Mouse (Mus musculus) stomach, embryonic 14.5 days (tissue): ENCODE measurements around the gene Akap9. TPM values are rescaled to one million over a fixed set of nuclear protein-coding genes. Genes with fewer than 3 reads are reported as not detected.
A peak's percentile ranks its signal among the peaks of the same experiment; 100 is the strongest.

Experiments used
- ATAC-seq: fragments of 200-750 bp; cut with Nextera tagmentation; 2 replicates; pipeline ENCODE4 v1.8.0; 2017; ENCODE audit warnings: low read depth, moderate TSS enrichment; ENCODE audit not compliant: insufficient number of reproducible peaks, insufficient read depth, low FRiP score
- H3K27ac ChIP-seq: fragments of 300-500 bp; sonication (generic); 2 replicates; pipeline ENCODE4 v1.5.1; 2014; ENCODE audit warnings: mild to moderate bottlenecking, low read length, moderate library complexity, mixed read lengths
- H3K27me3 ChIP-seq: fragments of 300-500 bp; sonication (generic); 2 replicates; pipeline ENCODE4 v1.6.1; 2014; ENCODE audit warnings: low read length, control low read depth, mixed read lengths; ENCODE audit not compliant: control insufficient read depth, insufficient read depth
- H3K36me3 ChIP-seq: fragments of 300-500 bp; sonication (generic); 2 replicates; pipeline ENCODE4 v1.6.1; 2014; ENCODE audit warnings: mild to moderate bottlenecking, control low read depth, low read length, moderate library complexity, mixed read lengths; ENCODE audit not compliant: control insufficient read depth, insufficient read depth
- H3K4me1 ChIP-seq: fragments of 300-500 bp; sonication (generic); 2 replicates; pipeline ENCODE4 v1.6.1; 2014; ENCODE audit warnings: low read length, control low read depth, mixed read lengths; ENCODE audit not compliant: control insufficient read depth, insufficient read depth
- H3K4me2 ChIP-seq: fragments of 300-500 bp; sonication (generic); replicated peaks from 2 replicates; pipeline ENCODE4 v1.6.1; 2014; ENCODE audit warnings: low read depth, low read length, control low read depth
- H3K4me3 ChIP-seq: fragments of 300-500 bp; sonication (generic); 2 replicates; pipeline ENCODE4 v1.5.1; 2014; ENCODE audit warnings: low read depth, low read length, control low read depth
- H3K9ac ChIP-seq: fragments of 300-500 bp; sonication (generic); replicated peaks from 2 replicates; pipeline ENCODE4 v1.6.1; 2014; ENCODE audit warnings: low read depth, mild to moderate bottlenecking, control low read depth, low read length, moderate library complexity, mixed read lengths
- H3K9me3 ChIP-seq: fragments of 300-500 bp; sonication (generic); 2 replicates; pipeline ENCODE4 v1.6.1; 2016; ENCODE audit warnings: low read depth, low read length, control low read depth; ENCODE audit not compliant: control insufficient read depth
- WGBS: fragments of 180-500 bp; shearing (Covaris S2); extraction: QIAGEN DNeasy Blood & Tissue Kit; methylation state at CpG from one replicate; pipeline ENCODE4 v1.1.7; 2014; 5-methylcytosine and 5-hydroxymethylcytosine counted together
- polyA plus RNA-seq: library from polyadenylated mRNA; unstranded; fragments of >200 nt; fragmentation: Nextera tagmentation; extraction: Ambion mirVana; gene quantifications from 2 replicates; pipeline ENCODE4 v1.2.1, GENCODE M21; 2014

The Akap9 gene
- polyA plus RNA-seq, 1 experiment from 2014 or later: 138 TPM

- no peaks in the 10 kb centered on the region for H3K9me3 ChIP-seq
- no peaks in the 10 kb centered on the region for H3K27me3 ChIP-seq
- WGBS: 1% methylated on average over 12 of the region's 12 CpGs
- ATAC-seq: peak; percentile 28; the same call in 1 of the 2 replicates
- H3K4me1 ChIP-seq: peaks cover 5% of the 10 kb centered on the region; the same call in 1 of the 2 replicates
- H3K36me3 ChIP-seq: no peaks in the 10 kb centered on the region
- H3K4me2 ChIP-seq: peak overlapping the region; percentile 74
- H3K9ac ChIP-seq: peak overlapping the region; percentile 70
- H3K4me3 ChIP-seq: peak overlapping the region; percentile 64
- peak overlapping the region; percentile 90; the same call in 1 of the 2 replicates for H3K27ac ChIP-seq
Measured at GRCm38 (mm10) chr5:3928690-3929046, 814 bp downstream of the Akap9 start.

- Histone ChIP-seq H3K4me1 (peaks cover 5% of the 10 kb centered on the region; the same call in 1 of the 2 replicates), H3K4me3 (no peak overlapping the region), H3K4me2 (no peak overlapping the region), H3K27me3 (no peaks in the 10 kb centered on the region), H3K36me3 (no peaks in the 10 kb centered on the region), H3K9ac (no peak overlapping the region), H3K27ac (no peak overlapping the region), H3K9me3 (no peaks in the 10 kb centered on the region)
- no peak for ATAC-seq
- WGBS: 60% methylated on average over 5 of the region's 5 CpGs
Measured at GRCm38 (mm10) chr5:3930760-3931159, 2.9 kb downstream of the Akap9 start.

- 83% methylated on average over 3 of the region's 3 CpGs for WGBS
- H3K36me3 ChIP-seq: no peaks in the 10 kb centered on the region
Measured at GRCm38 (mm10) chr5:3931636-3932035, 3.8 kb downstream of the Akap9 start.

GRCm38 (mm10) chr5:3933551-3933950, 5.7 kb downstream of the Akap9 start:
- 82% methylated on average over 3 of the region's 3 CpGs for WGBS
- no peaks in the 10 kb centered on the region for H3K27me3 ChIP-seq
- H3K27ac ChIP-seq: no peak overlapping the region
- no peak overlapping the region for H3K9ac ChIP-seq
- no peaks in the 10 kb centered on the region for H3K36me3 ChIP-seq
- ATAC-seq: no peak
- H3K4me3 ChIP-seq: no peak overlapping the region
- no peak overlapping the region for H3K4me2 ChIP-seq
- H3K9me3 ChIP-seq: no peaks in the 10 kb centered on the region
- peaks cover 10% of the 10 kb centered on the region for H3K4me1 ChIP-seq

More at GRCm38 (mm10) chr5:3931636-3932035, 3.8 kb downstream of the Akap9 start:
- H3K4me1 ChIP-seq: peaks cover 5% of the 10 kb centered on the region
- H3K27ac ChIP-seq: no peak overlapping the region
- H3K4me3 ChIP-seq: no peak overlapping the region
- H3K27me3 ChIP-seq: no peaks in the 10 kb centered on the region
- ATAC-seq: no peak
- no peaks in the 10 kb centered on the region for H3K9me3 ChIP-seq
- no peak overlapping the region for H3K9ac ChIP-seq
- no peak overlapping the region for H3K4me2 ChIP-seq

- no peak overlapping the region for H3K4me2 ChIP-seq
- no peak overlapping the region for H3K9ac ChIP-seq
- H3K27ac ChIP-seq: no peak overlapping the region
- no peak overlapping the region for H3K4me3 ChIP-seq
- ATAC-seq: no peak
- 89% methylated on average over 5 of the region's 5 CpGs for WGBS
- H3K36me3 ChIP-seq: no peaks in the 10 kb centered on the region
- peaks cover 6% of the 10 kb centered on the region; the same call in 1 of the 2 replicates for H3K4me1 ChIP-seq
- H3K9me3 ChIP-seq: no peaks in the 10 kb centered on the region
- no peaks in the 10 kb centered on the region for H3K27me3 ChIP-seq
Measured at GRCm38 (mm10) chr5:3935266-3935665, 7.4 kb downstream of the Akap9 start.

- no peak for ATAC-seq
- no peaks in the 10 kb centered on the region for H3K36me3 ChIP-seq
- no peak overlapping the region for H3K4me3 ChIP-seq
- no peaks in the 10 kb centered on the region for H3K27me3 ChIP-seq
- no peak overlapping the region for H3K4me2 ChIP-seq
- H3K9ac ChIP-seq: no peak overlapping the region
- H3K4me1 ChIP-seq: peaks cover 6% of the 10 kb centered on the region; the same call in 1 of the 2 replicates
- 83% methylated on average over 8 of the region's 8 CpGs for WGBS
- no peak overlapping the region for H3K27ac ChIP-seq
- no peaks in the 10 kb centered on the region for H3K9me3 ChIP-seq
Measured at GRCm38 (mm10) chr5:3935778-3936554, 8.1 kb downstream of the Akap9 start.

- 89% methylated on average over 3 of the region's 3 CpGs for WGBS
- H3K4me3 ChIP-seq: no peak overlapping the region
- H3K4me1 ChIP-seq: peaks cover 6% of the 10 kb centered on the region; the same call in 1 of the 2 replicates
- no peak overlapping the region for H3K4me2 ChIP-seq
- no peaks in the 10 kb centered on the region for H3K9me3 ChIP-seq
- ATAC-seq: peak; percentile 46; the same call in 1 of the 2 replicates
- H3K27me3 ChIP-seq: no peaks in the 10 kb centered on the region
- H3K9ac ChIP-seq: no peak overlapping the region
- H3K36me3 ChIP-seq: no peaks in the 10 kb centered on the region
- no peak overlapping the region for H3K27ac ChIP-seq
Measured at GRCm38 (mm10) chr5:3938905-3939304, 11.1 kb downstream of the Akap9 start.

- no peaks in the 10 kb centered on the region for H3K36me3 ChIP-seq
- no peak overlapping the region for H3K27ac ChIP-seq
- H3K4me2 ChIP-seq: no peak overlapping the region
- WGBS: 95% methylated on average over 5 of the region's 5 CpGs
- H3K4me1 ChIP-seq: peaks cover 6% of the 10 kb centered on the region; the same call in 1 of the 2 replicates
- H3K9ac ChIP-seq: no peak overlapping the region
- ATAC-seq: no peak
- H3K4me3 ChIP-seq: no peak overlapping the region
- no peaks in the 10 kb centered on the region for H3K27me3 ChIP-seq
- no peaks in the 10 kb centered on the region for H3K9me3 ChIP-seq
Measured at GRCm38 (mm10) chr5:3939335-3939734, 11.5 kb downstream of the Akap9 start.
